In the genomic region with DNA sequence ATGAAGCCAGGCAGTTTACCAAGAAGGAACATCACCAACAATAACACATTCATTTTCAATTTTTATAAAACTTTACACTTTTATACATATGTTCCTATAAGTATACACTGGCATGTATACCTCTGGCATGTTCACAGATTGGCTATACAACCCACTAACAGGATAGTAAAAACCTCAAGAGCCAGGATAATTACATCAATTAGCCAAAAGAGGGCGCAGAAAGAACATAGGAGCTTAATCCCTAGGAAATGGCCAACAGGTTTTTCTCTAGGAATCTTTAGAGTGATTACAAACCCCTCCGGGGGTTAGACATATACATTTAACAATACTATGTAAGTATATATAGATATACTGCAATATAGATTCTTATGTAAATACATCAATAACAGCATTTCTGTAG, we compare ENCODE assay signal across 11 mouse cellular contexts. TPM values are rescaled to one million over a fixed set of nuclear protein-coding genes. Genes with fewer than 3 reads are reported as not detected.
A peak's percentile ranks its signal among the peaks of the same experiment; 100 is the strongest.
DNase-seq lines count a peak whose midpoint lies in the region; ATAC-seq and TF ChIP-seq lines count a peak whose summit lies in the region.
"Had no signal": no experiment of that assay in that cellular context is flagged by ENCODE, and none has a peak within 500 bp of the region (broad histone marks: within the 10 kb centered on the region; RNA-seq: fewer than 3 reads in every experiment).

No protein-coding gene starts in this region.

- no peak overlapping the region for H3K4me3 ChIP-seq in forebrain, embryonic 13.5 days
- no peak overlapping the region for H3K4me3 ChIP-seq in forebrain, embryonic 10.5 days
- no peak overlapping the region for H3K4me3 ChIP-seq in ES-E14 (ENCODE audit: insufficient read depth in 1 of 2, low read depth in 1 of 2, low read length in 2 of 2, poor library complexity in 1 of 2, severe bottlenecking in 1 of 2)

- H3K4me2 ChIP-seq in forebrain, embryonic 13.5 days = no peak overlapping the region

- no peaks in the 10 kb centered on the region for H3K27me3 ChIP-seq in forebrain, embryonic 13.5 days
- no peaks in the 10 kb centered on the region for H3K27me3 ChIP-seq in forebrain, embryonic 10.5 days (ENCODE audit: poor library complexity, severe bottlenecking)

- no peak for DNase-seq in forebrain, embryonic 10.5 days (ENCODE audit: extremely low spot score, low spot score)
- DNase-seq in layer of hippocampus, adult 9-10 months (ENCODE audit: low spot score) = peak; percentile 18
- no peak for DNase-seq in layer of hippocampus, postnatal 36 days
- DNase-seq in ES-E14 (ENCODE audit: low read depth, low spot score) = peak; percentile 17
- DNase-seq in forelimb bud, embryonic 11.5 days (ENCODE audit: low read depth, low spot score) = peak; percentile 19
- no peak for DNase-seq in frontal cortex, postnatal 10 days (ENCODE audit: low spot score in 2 of 2)
- no peak for DNase-seq in frontal cortex, postnatal 25 days (ENCODE audit: low spot score in 2 of 2)
- DNase-seq: heart, postnatal 4 days; left cerebral cortex, postnatal 4 days; spleen, adult 18-20 months had no signal

- H3K36me3 ChIP-seq in forebrain, embryonic 13.5 days (ENCODE audit: poor library complexity, severe bottlenecking) = peaks cover 5% of the 10 kb centered on the region; the same call in 1 of the 2 replicates
- H3K36me3 ChIP-seq in forebrain, embryonic 10.5 days (replicated peaks) = peaks cover 4% of the 10 kb centered on the region
- no peaks in the 10 kb centered on the region; the same call in 1 of the 2 replicates for H3K36me3 ChIP-seq in ES-E14 (ENCODE audit: control insufficient read depth, insufficient read depth, low read length, poor library complexity, severe bottlenecking)

- in situ Hi-C loops in ES-E14 (cut with MboI; ENCODE audit: low sequenced_read_pairs in 2 of 2, unreplicated experiment in 2 of 2) = no loop called here

- WGBS in forebrain, embryonic 13.5 days = 28% methylated on average over 2 of the region's 2 CpGs
- WGBS in forebrain, embryonic 10.5 days = 47% methylated on average over 2 of the region's 2 CpGs

- no peak overlapping the region for H3K9ac ChIP-seq in forebrain, embryonic 13.5 days
- H3K9ac ChIP-seq in ES-E14 (ENCODE audit: insufficient read depth, low read depth, low read length, poor library complexity, severe bottlenecking) = no peak overlapping the region

- no peaks in the 10 kb centered on the region for H3K9me3 ChIP-seq in forebrain, embryonic 13.5 days (replicated peaks)
- no peaks in the 10 kb centered on the region for H3K9me3 ChIP-seq in forebrain, embryonic 10.5 days
- H3K9me3 ChIP-seq in ES-E14 (ENCODE audit: control insufficient read depth, insufficient read depth, low read depth, low read length) = no peaks in the 10 kb centered on the region

- 0 out of 2 replicates have a peak, but pooled peaks cover 6% of the 10 kb centered on the region for H3K4me1 ChIP-seq in forebrain, embryonic 13.5 days
- H3K4me1 ChIP-seq in forebrain, embryonic 10.5 days = no peaks in the 10 kb centered on the region
- no peaks in the 10 kb centered on the region for H3K4me1 ChIP-seq in ES-E14 (ENCODE audit: control insufficient read depth in 2 of 2, insufficient read depth in 2 of 2, low read length in 2 of 2, poor library complexity in 1 of 2)

- H3K27ac ChIP-seq in forebrain, embryonic 13.5 days = no peak overlapping the region
- H3K27ac ChIP-seq in forebrain, embryonic 10.5 days = no peak overlapping the region
- H3K27ac ChIP-seq in ES-E14 (ENCODE audit: insufficient read depth, low read depth, low read length, poor library complexity, severe bottlenecking) = no peak overlapping the region

- ATAC-seq in forebrain, embryonic 13.5 days = 0 out of 2 replicates have a peak, but pooled peaks have one; percentile 45

TF ChIP-seq in ES-E14, 5 proteins besides CTCF, POLR2A, EP300 and RAD21:
- TF ChIP-seq CHD2 (IDR thresholded peaks at IDR 0.05; ENCODE audit: low read depth, low read length) (no peak), MAFK (IDR thresholded peaks at IDR 0.05; ENCODE audit: insufficient read depth, low read depth, low read length) (no peak), HCFC1 (IDR thresholded peaks at IDR 0.05; ENCODE audit: borderline replicate concordance, insufficient read depth, low read length) (no peak), ZC3H11A (IDR thresholded peaks at IDR 0.05; ENCODE audit: borderline replicate concordance, low read depth, low read length) (no peak), ZNF384 (IDR thresholded peaks at IDR 0.05; ENCODE audit: low read depth, low read length) (no peak)

RNA-seq across cellular contexts. Expression of a gene that starts 55.7 kb away (rescaled TPM):
- 14.8 and 15.1 TPM in 2 replicates for polyA plus RNA-seq in forebrain, embryonic 13.5 days (2015; fragmentation: Nextera tagmentation; extraction: Ambion mirVana)
- polyA plus RNA-seq in forebrain, embryonic 10.5 days (2016; fragmentation: Nextera tagmentation; extraction: Ambion mirVana) = 11.6 and 13.7 TPM in 2 replicates
- total RNA-seq in layer of hippocampus, postnatal 36 days (2021) = 10 to 100 TPM; 41.8 to 44.7 TPM
- total RNA-seq in ES-E14 (2012; rRNA removed) = 17.6 and 18.7 TPM in 2 replicates

Comparison
In these comparisons a context has a peak if more than half of its experiments do, and no peak if none do; other contexts are left out.
1. DNase-seq: peak in layer of hippocampus, adult 9-10 months (single experiment), ES-E14 (single experiment) and forelimb bud, embryonic 11.5 days (single experiment); none in forebrain, embryonic 10.5 days (single experiment), layer of hippocampus, postnatal 36 days (0 of 2), frontal cortex, postnatal 10 days (0 of 2) and frontal cortex, postnatal 25 days (0 of 2).